Mouse (Mus musculus) thymus, adult 18-20 months (tissue): ENCODE results near the gene Gpbp1l1.
A peak's percentile ranks its signal among the peaks of the same experiment; 100 is the strongest.

Experiments used
- DNase-seq, 2 experiments: peaks; one replicate each; pipeline ENCODE4 v3.0.0; 2022; ENCODE audit warnings: mixed read lengths in 2 of 2

The Gpbp1l1 gene

DNA sequence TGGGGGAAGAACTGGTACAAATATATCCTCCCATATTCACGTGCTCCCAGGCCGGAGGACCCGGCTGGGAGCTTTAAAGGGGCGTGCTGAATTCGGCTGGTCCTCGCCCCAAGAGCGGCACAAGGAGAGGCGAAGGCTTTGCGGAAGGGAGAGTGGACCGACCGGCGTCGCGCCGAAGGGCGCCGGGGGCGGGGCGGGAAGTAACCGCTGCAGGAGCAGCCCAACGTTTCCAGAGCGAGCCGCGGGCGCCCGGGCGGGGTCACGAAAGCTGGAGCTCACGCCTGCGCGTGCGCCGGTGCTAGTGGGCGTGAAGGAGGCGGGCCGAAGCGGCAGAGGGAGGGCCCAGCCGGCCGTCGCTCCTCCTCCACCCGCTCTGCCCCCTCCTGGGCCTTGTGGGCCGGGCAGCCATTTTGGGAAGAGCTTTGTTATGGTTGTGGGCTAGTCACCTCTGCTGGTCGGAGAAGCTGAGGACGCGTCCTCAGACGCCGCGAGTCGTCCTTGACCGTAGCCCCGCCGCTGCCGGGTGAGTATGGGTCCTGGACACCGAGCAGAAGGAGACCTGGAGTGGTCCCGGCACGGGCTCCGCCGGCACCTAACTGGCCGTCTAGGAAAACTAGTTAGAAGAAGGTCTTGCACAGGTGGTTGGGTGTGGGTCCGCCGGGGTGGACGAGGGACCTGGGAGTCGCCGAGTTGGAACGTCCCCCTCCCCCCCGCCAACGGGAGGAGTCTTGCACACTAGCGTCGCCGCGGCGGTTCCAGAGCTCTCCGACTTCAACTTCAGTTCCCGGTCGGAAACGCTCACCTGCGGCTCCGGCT lies at the start of gene Gpbp1l1:
Gene Gpbp1l1, plus strand, starts transcription at position 353 of the 816 bp plus-strand sequence.
- DNase-seq, result peak; percentile 96 to 98

DNA sequence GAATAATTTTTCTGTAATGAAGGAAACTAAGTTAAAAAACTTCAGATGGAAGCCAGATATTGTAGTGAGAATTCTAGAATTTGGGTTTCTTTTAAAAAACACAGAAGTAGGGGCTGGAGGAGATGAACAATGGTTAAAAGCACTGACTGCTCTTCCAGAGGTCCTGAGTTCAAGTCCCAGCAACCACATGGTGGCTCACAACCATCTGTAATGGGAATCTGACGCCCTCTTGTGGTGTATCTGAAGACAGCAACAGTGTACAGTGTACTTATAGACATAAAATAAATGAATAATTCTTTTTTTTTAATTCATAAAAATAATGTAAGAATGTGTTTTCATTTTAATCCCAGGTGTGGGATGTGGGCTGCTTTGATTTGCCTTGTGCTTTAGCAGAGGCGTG lies 26.3 kb upstream of the Gpbp1l1 start:
- DNase-seq, result no peak

GRCm38 (mm10) chr4:116536351-116536750 lies 21.1 kb upstream of the Gpbp1l1 start:
- DNase-seq, result no peak

DNA sequence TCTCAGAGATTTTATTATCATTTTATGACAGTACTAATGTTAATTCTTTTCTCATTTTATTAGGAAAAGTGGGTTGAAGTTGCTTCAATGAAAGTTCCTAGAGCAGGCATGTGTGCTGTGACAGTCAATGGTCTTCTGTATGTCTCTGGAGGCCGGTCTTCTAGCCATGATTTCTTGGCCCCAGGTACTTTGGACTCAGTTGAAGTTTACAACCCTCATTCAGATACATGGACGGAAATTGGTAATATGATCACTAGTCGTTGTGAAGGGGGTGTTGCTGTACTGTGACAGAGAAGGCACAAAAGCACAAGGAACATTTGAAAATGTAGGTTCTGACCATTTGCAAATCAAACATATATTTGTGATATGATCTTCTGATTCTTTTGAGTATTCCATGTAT lies 19.7 kb upstream of the Gpbp1l1 start:
- DNase-seq, result no peak

DNA sequence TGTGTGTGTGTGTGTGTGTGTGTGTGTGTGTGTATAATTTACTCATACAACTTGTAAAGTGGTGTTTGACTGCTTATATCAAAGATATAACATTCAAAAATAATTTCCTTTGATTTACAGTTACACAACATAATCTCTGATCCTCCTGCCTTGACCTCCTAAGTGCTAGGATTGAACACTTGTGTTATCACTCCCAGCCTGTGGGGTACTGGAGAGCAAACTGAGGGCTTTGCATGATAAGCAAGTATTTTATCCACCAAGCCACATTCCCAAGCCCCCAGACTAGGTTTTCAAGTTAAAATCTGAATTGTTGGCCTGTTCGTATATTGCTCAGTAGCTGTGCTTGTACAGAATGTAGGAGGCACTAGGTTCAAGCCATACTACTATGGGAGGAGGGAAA lies 7.0 kb upstream of the Gpbp1l1 start:
- no peak for DNase-seq

GRCm38 (mm10) chr4:116553035-116553434 lies 4.4 kb upstream of the Gpbp1l1 start:
- no peak for DNase-seq

DNA sequence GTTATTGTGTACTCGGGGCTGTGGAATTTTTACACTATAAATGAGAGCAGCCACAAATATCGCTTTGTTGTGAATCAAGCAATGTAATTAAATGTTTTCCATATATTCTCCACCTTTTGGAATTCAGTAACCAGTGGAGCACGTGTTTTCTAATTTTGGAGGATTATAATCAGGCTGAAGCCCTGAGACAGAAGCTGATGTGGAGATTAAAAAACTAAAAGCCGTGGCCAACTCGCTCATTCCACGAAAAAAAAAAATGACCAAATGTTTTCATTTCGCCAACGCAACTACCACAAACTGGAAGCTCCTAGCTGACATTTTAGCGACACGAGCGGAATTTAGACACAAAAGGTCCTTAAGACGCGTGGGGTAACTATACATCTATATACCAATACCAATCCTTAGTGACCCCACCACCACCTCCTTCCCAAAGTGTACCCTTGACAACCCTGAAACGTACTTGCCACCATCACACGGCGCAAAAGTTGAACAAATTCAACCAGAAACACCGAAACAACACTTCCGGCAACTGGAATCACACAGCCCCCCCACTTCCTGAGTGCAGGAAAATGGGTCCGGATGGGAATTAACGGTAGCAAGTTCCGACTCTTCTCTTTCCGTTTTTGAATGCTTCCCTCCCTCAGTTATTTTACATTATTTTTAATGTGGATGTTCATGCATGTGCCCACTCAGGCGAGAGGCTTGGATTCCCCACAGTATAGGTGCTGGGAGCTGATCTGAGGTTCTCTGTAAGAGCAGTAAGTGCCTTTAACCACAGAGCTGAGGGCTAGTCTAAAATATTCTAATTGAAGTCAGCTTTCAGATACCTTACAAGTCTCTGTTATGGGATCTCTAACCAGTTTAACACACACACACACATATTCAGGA lies 1.8 kb upstream of the Gpbp1l1 start, which contains the start of gene Tmem69:
Gene Tmem69, minus strand, starts transcription at position 524 of the 888 bp plus-strand sequence.
- DNase-seq, result peak; percentile 45 to 57

GRCm38 (mm10) chr4:116556561-116557305 lies 725 bp upstream of the Gpbp1l1 start:
- peak; percentile 87 to 92 for DNase-seq

DNA sequence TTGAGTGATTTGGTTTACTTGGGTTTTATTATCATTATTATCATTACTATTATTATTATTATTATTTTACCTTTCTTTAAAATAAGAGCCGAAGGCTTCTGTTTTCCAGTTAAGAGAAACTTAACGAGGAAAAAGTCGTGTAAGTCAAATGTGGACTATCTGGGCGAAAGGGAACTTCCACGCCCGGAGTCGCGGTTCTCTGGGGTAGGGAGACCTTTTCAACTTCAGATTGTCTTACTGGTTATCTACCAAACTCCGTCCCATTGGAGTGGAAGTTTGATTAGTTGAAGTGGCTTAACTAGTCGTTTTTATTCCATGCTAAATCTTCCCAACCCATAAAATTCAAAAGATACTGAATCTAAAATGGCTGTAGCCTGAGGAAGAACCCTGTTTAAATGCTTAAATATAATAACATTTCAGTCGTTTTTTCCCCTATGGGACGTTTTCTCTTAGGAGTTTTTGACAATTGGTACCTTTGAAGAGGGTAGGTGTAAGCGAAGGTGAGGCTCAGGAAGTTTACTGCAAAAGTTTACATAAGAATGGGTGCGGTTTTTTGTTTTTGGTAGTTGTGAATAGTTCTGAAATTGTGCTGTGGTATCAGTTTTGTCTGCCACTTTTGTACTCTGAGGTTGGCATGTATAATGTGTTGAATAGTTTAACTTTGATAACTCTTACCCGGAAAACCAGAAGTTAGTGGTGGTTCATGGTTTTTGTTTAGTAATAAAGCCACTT lies 859 bp downstream of the Gpbp1l1 start:
- DNase-seq, result peak in 1 of 2 experiments; percentile 1

- DNase-seq, result no peak
These were observed 38.3 kb downstream of the Gpbp1l1 start for GRCm38 (mm10) chr4:116595793-116596192.

GRCm38 (mm10) chr4:116596379-116596778 lies 38.9 kb downstream of the Gpbp1l1 start, which contains the start of gene Ccdc17:
TSS of gene Ccdc17 (plus strand) at chr4:116596654.
- no peak for DNase-seq

GRCm38 (mm10) chr4:116596978-116597881 lies 39.8 kb downstream of the Gpbp1l1 start:
- DNase-seq, result peak; percentile 47 to 59

DNA sequence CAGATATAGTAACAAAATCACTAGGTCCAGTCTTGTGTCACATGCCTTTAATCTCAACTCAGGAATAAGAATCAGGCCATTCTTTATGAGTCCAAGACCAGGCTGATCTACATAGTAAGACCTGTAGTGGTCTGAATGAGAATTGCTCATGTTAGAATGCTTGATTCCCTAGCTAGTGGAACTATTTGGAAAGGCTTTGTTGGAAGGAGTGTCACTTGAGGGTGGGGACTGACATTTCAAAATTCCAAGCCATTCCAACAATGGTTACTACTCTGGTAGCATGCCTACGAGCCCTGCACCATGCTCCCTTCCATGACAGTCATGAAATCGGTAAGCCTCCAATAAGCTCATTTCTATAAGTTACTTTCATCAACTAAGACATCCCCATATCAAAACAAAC lies 55.2 kb downstream of the Gpbp1l1 start:
- DNase-seq, result no peak

DNA sequence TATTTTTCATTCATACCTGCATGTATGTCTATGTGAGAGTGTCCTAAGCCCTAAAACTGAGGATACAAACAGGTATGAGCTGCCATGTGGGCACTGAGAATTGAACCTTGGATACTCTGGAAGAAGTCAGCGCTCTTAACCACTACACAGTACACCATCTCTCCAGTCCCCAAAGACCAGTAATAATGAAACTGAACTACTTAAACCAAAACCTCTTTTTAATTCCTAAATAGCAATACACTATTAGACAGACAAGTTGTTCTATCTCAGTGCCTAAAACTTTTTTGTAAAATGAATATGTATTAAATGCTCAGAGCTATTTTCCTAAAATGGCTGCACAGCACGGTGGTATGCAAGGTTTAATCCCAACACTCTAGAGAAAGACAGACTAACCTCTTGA lies 57.8 kb downstream of the Gpbp1l1 start:
- DNase-seq, result no peak

DNA sequence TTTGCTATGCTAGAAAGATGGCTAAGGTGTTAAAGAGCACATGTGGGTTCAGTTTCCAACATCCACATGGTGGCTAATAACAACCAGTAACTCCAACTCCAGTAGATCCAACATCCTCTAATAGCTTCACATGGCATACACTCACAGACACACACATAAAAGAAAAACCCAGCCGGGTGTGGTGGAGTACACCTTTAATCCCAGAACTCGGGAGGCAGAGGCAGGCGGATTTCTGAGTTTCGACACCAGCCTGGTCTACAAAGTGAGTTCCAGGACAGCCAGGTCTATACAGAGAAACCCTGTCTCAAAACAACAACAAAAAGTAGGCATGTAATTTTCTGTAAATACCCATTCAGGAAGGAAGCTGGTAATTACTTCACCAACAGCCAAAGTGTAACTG lies 67.4 kb downstream of the Gpbp1l1 start:
- no peak for DNase-seq

GRCm38 (mm10) chr4:116626658-116627358 lies 69.3 kb downstream of the Gpbp1l1 start:
- DNase-seq, result peak; percentile 53 to 66

- DNase-seq, result peak; percentile 78 to 88
These were observed 69.9 kb downstream of the Gpbp1l1 start for GRCm38 (mm10) chr4:116627359-116627716.

- peak; percentile 62 to 70 for DNase-seq
These were observed 70.5 kb downstream of the Gpbp1l1 start, which contains the start of gene Nasp for GRCm38 (mm10) chr4:116627722-116628662. TSS of gene Nasp (minus strand) at chr4:116627941.

GRCm38 (mm10) chr4:116635197-116635596 lies 77.7 kb downstream of the Gpbp1l1 start:
- no peak for DNase-seq
